Mouse (Mus musculus) mature B cell (primary cell): ENCODE measurements around the gene Ipmk.

ENCODE experiments used
- in situ Hi-C: fragments of 300-500 bp; cut with MboI; formaldehyde crosslinking; loops from 2 replicates; pipeline ENCODE4 v1.14.3; 2019

Gene Ipmk

GRCm38 (mm10) chr10:71340195-71340594, 7.4 kb upstream of the Ipmk start:
- in situ Hi-C loops = no loop called here

GRCm38 (mm10) chr10:71341290-71341689, 6.3 kb upstream of the Ipmk start:
- in situ Hi-C loops = no loop called here

- in situ Hi-C loops = no loop called here
Observed at GRCm38 (mm10) chr10:71342030-71342805, 5.3 kb upstream of the Ipmk start.

GRCm38 (mm10) chr10:71343130-71343529, 4.4 kb upstream of the Ipmk start:
- in situ Hi-C loops = no loop called here

DNA sequence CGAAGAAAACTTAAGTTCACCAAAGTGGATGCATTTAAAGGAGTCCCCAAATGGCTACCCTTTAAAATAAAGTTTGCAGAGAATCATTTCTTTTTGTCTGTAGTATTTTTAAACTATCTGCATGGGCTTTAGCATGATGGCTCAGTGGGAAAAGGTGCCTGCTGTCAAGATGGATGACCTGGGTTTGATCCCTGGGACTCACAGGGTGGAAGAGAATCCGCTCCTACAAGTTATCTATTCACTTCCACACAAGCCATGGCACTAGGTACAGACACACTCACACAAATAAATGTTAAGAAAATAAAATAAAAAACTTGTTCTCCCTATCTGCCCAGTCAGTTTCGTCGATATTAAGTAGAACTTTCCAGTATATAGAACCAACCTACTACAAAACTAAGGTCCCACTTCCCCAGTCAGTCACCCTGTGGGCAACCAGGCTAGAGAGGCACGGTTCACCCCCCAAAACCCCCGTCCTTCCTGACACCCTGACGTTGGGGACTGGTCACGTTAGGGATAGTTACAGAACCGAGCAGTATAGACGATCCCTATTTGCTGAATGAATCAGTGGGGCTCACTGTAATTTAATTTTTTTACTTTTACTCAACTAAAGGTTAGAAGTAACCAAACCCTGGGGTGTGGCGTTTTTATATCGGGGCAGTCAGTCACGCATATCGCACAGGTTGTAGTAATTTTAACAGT, 3.8 kb upstream of the Ipmk start:
- in situ Hi-C loops = no loop called here

DNA sequence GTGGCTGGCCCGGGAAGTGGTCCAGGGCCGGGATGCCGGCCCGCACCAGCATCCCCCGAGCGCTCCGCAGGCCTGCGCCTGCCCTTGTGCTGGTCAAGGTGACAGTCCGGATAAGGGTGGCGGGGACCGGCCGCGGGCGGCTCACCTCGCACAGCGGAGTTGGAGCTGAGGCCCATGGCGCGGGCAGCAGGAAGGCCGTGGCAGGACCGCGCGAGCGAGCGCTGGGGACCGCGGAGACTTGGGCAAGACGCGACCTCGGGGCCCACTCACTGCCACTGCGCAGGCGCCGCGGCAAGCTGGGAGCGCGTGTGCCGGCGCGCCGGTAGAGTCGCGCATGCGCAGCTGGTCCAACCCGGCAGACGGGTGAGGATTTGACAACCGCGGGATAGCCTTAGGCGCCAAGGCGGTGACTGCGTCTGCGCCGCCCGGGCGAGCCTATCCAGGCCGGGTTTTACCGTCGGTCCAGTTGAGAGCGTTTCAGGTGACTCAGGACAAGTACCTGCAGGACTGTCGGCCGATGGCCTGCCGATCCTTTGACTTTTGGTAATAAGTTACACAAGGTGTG, 2.9 kb upstream of the Ipmk start, which contains the start of gene Cisd1:
TSS of gene Cisd1 (minus strand) at position 376 of the 565 bp plus-strand sequence.
- in situ Hi-C loops = no loop called here

GRCm38 (mm10) chr10:71346106-71346505, 1.5 kb upstream of the Ipmk start:
- in situ Hi-C loops = no loop called here

GRCm38 (mm10) chr10:71346722-71347508, 648 bp upstream of the Ipmk start:
- in situ Hi-C loops = no loop called here

DNA sequence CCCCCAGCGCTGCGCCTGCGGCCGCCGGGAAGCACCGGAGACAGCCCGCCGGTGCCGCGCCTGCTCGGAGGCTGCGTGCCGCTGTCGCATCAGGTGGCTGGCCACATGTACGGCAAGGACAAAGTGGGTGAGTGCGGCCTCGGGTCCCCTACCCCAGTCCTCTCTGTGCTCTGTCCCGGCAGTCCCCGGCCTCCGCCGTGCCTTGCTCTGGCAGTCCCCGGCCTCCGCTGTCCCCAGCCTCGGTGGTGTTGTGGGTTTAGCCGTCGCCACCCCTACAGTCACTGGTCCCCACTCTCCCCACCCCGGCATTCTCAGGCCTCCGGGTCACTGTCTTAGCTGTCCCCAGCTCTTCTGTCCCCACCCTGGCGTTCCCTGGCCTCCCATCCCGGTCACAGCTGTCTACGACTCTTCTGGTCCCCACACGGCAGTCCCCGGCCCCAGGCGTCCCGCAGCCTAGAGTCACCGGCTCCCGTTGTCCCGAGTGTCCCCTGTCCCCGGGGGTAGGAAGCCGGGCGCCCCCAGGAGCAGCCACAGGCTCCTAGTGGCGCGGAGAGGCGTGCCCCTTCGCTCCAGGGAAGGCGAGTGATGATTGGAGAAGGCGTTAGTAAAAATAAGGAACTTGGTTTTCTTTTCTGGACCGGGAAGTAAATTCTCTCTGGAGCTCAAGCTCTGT, 537 bp downstream of the Ipmk start:
- in situ Hi-C loops = no loop called here

DNA sequence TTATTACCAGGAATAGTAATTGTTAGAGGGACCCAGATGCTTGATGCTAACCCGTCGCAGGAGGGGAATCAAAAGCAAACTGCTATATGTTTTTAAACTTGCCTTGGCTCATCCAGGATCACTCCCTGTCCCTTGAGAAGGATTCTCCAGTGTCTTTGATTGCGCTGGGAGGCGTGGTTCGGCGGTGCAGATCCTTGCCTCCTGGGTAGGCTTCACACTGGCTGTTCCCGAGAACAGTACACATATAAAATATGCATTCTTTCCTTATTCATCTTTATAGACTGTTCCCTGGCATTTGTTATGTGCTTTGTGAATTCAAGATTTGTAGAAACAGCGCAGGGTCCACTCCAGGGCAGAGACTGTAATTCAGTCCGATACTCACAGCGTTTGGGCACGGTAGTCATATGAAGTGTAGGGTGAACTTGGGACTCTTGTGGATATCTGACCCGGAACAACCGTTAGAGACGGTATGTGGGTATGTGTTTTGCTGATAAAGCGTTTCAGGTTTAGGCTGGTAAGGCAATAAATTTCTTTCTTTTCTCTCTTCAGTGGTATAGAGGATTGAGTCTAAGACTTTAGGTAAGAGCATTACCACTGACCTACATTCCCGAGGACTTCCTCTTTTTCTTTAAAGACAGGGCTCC, 1.2 kb downstream of the Ipmk start:
- in situ Hi-C loops = no loop called here

GRCm38 (mm10) chr10:71349290-71349689, 1.7 kb downstream of the Ipmk start:
- in situ Hi-C loops = no loop called here

DNA sequence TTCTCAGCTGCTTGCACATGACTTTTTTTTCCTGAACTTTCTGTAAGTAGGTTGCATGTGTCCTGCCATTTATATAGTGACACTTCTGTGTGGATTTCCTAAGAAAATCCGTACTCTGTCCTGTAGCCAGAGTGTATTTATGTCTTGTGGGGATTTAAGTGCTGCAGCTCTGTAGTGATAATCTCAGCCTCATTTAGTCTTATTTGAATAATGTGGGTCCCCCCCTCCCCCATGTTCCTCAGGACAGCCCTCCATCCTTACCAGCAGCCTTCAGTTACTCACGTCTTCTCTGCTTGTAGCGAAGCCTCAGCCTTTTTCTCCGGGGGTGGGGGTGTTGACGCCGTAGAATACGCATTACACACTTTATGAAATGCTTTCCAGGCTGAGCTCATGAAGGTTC, 3.7 kb downstream of the Ipmk start:
- in situ Hi-C loops = no loop called here

GRCm38 (mm10) chr10:71353850-71354249, 6.3 kb downstream of the Ipmk start:
- in situ Hi-C loops = no loop called here

DNA sequence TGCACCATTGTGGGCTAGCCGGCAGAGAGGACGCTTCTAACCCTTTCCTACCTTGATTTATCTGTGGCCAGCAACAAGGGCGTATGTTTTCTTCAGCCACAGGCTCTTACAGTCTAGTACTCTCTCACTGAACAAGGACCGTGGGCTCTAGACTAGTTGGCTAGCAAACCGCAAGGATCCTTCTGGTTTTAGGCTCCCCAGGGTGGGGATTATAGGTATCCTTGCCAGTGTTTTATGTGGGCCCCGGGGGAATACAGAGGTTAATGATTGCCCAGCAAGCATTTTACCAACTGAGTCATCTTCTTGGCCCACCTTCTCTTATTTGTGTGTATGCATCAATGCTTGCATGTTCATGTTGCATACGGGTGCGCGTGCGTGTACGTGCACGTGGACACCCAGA, 7.4 kb downstream of the Ipmk start:
- in situ Hi-C loops = no loop called here

GRCm38 (mm10) chr10:71361044-71361443, 13.5 kb downstream of the Ipmk start:
- in situ Hi-C loops = no loop called here

GRCm38 (mm10) chr10:71361836-71362562, 14.4 kb downstream of the Ipmk start:
- in situ Hi-C loops = no loop called here

- in situ Hi-C loops = no loop called here
Observed at GRCm38 (mm10) chr10:71363440-71363839, 15.9 kb downstream of the Ipmk start.

- in situ Hi-C loops = no loop called here
Observed at GRCm38 (mm10) chr10:71363858-71364257, 16.3 kb downstream of the Ipmk start.

GRCm38 (mm10) chr10:71368128-71368940, 20.8 kb downstream of the Ipmk start:
- in situ Hi-C loops = no loop called here

DNA sequence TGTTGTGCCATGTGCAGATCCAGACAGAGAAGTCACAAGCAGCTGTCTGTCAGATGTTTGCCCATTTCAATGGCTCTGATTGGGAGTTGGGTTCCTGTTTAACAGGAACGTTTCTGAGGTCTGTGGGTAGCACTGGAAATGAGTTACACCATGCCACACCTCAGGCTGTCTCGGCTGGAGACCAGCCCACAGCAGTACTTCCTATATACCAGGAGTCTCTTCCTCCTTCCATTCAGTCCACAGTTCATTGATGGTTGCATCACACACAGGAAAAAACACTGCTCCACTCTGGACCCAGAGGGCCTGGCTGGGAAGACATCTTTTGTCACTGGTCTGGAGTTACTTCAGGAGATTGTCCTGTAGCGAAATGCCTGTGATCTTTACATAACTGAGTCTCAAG, 21.9 kb downstream of the Ipmk start:
- in situ Hi-C loops = no loop called here
